Mouse (Mus musculus): Measurements from ENCODE around the gene Tenm4. TPM values are rescaled to one million over a fixed set of nuclear protein-coding genes. Genes with fewer than 3 reads are reported as not detected.

Gene Tenm4
- polyA plus RNA-seq, 1 experiment from 2014 or later: 0.68 TPM

DNA sequence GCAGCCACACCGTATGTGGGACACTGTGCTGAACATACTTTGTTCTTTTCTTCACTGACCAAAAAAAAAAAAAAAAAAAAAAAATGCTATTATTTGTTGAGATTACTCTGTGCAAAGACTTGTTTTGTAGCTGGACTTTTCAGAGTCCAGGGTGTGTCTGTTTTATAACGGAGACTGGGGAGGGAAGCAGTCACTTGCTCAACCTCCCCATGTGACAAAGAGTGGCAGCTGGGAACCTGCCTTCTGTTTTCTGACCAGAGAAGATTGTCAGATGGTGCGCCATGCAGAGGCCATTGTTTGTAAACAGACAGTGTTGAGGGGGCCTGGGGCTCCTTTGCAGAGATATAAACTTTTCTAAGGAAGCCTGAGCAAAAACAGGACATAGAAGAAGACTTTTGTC, 17.0 kb upstream of the Tenm4 start:
- Histone ChIP-seq H3K9me3 (ENCODE audit: low read length) (no peaks in the 10 kb centered on the region), H3K4me2 (ENCODE audit: low read depth, low read length) (no peak overlapping the region), H3K4me1 (ENCODE audit: insufficient read depth) (no peaks in the 10 kb centered on the region), H3K27me3 (ENCODE audit: insufficient read depth, low read length) (no peaks in the 10 kb centered on the region), H3K9ac (replicated peaks) (no peak overlapping the region), H3K27ac (ENCODE audit: low read depth) (no peak overlapping the region), H3K36me3 (replicated peaks; ENCODE audit: insufficient read depth, low read length) (no peaks in the 10 kb centered on the region), H3K4me3 (ENCODE audit: low read depth, low read length) (no peak overlapping the region)
- TF ChIP-seq EP300 (IDR thresholded peaks at IDR 0.05; ENCODE audit: low read depth) (no peak), CTCF (IDR thresholded peaks at IDR 0.05; ENCODE audit: low read depth) (no peak)
- 55% methylated on average over 3 of the region's 3 CpGs for WGBS (ENCODE audit: insufficient replicate concordance)
- no peak for DNase-seq
- no peak for ATAC-seq

DNA sequence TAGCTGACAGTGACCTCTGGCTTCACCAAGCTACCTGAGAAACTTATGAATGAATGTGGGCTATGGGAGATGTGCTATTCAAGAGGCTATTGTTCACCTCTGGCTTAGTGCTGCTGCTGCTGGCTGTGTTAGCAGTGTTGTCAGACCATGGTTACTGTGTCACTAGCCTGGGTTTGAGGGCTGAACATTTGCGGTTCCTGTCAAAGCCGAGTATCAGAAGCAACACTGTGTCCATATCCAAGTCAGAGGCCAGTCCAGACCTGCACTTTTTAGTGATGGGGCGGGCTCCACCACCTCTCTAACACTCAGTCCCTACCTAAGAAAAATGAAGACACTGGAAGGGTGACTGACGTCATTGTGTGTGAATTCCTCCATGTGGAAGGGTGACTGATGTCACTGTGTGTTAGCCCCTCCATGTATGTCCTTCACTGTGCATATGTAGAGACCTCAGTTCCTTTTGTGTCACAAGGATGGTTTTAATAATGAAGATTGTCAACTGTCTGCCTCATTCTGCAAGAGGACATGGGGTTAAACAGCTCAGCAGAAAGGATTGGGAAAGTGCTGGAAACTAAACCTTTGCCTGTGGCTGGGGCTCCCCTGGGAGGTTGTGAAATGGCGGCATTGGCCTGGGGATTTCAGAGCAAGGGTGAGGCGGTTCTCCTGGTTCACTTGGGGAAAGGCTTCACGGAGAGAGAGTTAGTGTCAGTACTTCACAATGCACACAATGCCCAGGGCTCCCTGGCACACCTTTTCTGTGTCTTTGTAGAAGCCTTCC, 14.4 kb upstream of the Tenm4 start:
- TF ChIP-seq CTCF (IDR thresholded peaks at IDR 0.05; ENCODE audit: low read depth) (no peak), EP300 (IDR thresholded peaks at IDR 0.05; ENCODE audit: low read depth) (no peak)
- no peaks in the 10 kb centered on the region for H3K27me3 ChIP-seq (ENCODE audit: insufficient read depth, low read length)
- no peaks in the 10 kb centered on the region for H3K4me1 ChIP-seq (ENCODE audit: insufficient read depth)
- no peaks in the 10 kb centered on the region for H3K9me3 ChIP-seq (ENCODE audit: low read length)
- no peak overlapping the region for H3K27ac ChIP-seq (ENCODE audit: low read depth)
- no peaks in the 10 kb centered on the region for H3K36me3 ChIP-seq (replicated peaks; ENCODE audit: insufficient read depth, low read length)
- no peak overlapping the region for H3K4me2 ChIP-seq (ENCODE audit: low read depth, low read length)
- WGBS (ENCODE audit: insufficient replicate concordance): 69% methylated on average over 7 of the region's 7 CpGs
- H3K4me3 ChIP-seq (ENCODE audit: low read depth, low read length): no peak overlapping the region
- no peak for ATAC-seq
- H3K9ac ChIP-seq (replicated peaks): no peak overlapping the region
- DNase-seq: no peak

DNA sequence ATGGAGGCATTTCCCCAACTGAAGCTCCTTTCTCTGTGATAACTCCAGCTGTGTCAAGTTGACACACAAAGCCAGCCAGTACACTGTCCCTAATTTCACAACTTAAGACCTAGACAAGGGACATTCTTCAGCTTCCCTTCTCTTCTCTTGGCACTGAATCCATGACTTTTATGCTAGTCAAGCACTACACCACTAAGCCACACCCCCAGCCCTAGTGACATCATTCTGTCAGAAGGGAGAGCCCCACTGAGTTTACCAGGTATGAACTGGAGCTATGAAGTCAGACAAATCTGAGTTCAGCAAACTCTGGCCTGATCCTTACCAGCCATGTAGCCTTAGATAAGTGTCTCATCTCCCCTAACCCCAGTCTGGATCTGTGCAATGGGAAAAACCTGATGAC, 6.9 kb upstream of the Tenm4 start:
- no peak overlapping the region for H3K4me2 ChIP-seq (ENCODE audit: low read depth, low read length)
- no peak for DNase-seq

DNA sequence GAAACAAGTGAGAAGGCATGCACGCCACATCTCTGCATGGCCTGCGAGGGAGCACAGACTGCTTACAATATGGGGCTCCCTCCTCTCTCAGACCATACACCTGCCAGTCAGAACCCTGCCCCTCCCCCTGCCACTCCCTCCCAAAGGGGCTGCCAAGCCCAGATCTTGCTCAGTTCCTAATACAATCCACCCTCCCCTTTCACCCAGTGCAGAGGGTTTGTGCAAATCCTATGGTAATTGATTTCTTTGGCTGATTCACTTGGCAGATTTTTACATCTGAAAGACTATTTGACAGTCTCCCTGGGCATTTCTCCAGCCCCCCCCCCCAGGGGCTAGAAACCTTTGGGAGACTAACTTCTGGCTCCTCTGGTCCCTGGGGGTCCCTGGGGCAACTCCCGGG, 2.1 kb upstream of the Tenm4 start:
- Histone ChIP-seq H3K9ac (replicated peaks) (no peak overlapping the region), H3K36me3 (replicated peaks; ENCODE audit: insufficient read depth, low read length) (no peaks in the 10 kb centered on the region), H3K4me3 (ENCODE audit: low read depth, low read length) (no peak overlapping the region), H3K4me1 (ENCODE audit: insufficient read depth) (no peaks in the 10 kb centered on the region), H3K27me3 (ENCODE audit: insufficient read depth, low read length) (peaks cover 4% of the 10 kb centered on the region; the same call in 1 of the 2 replicates), H3K27ac (ENCODE audit: low read depth) (no peak overlapping the region), H3K4me2 (ENCODE audit: low read depth, low read length) (no peak overlapping the region), H3K9me3 (ENCODE audit: low read length) (no peaks in the 10 kb centered on the region)
- DNase-seq (no peak), ATAC-seq (no peak)
- 67% methylated on average over 3 of the region's 3 CpGs for WGBS (ENCODE audit: insufficient replicate concordance)
- TF ChIP-seq CTCF (IDR thresholded peaks at IDR 0.05; ENCODE audit: low read depth) (no peak), EP300 (IDR thresholded peaks at IDR 0.05; ENCODE audit: low read depth) (no peak)

More for the DNA sequence above, 6.9 kb upstream of the Tenm4 start:
- Histone ChIP-seq H3K4me3 (ENCODE audit: low read depth, low read length) (no peak overlapping the region), H3K4me1 (ENCODE audit: insufficient read depth) (no peaks in the 10 kb centered on the region), H3K9me3 (ENCODE audit: low read length) (no peaks in the 10 kb centered on the region), H3K27me3 (ENCODE audit: insufficient read depth, low read length) (no peaks in the 10 kb centered on the region), H3K36me3 (replicated peaks; ENCODE audit: insufficient read depth, low read length) (no peaks in the 10 kb centered on the region), H3K9ac (replicated peaks) (no peak overlapping the region), H3K27ac (ENCODE audit: low read depth) (no peak overlapping the region)
- no peak for ATAC-seq
- no peak for TF ChIP-seq EP300 (IDR thresholded peaks at IDR 0.05; ENCODE audit: low read depth)
- no peak for TF ChIP-seq CTCF (IDR thresholded peaks at IDR 0.05; ENCODE audit: low read depth)

DNA sequence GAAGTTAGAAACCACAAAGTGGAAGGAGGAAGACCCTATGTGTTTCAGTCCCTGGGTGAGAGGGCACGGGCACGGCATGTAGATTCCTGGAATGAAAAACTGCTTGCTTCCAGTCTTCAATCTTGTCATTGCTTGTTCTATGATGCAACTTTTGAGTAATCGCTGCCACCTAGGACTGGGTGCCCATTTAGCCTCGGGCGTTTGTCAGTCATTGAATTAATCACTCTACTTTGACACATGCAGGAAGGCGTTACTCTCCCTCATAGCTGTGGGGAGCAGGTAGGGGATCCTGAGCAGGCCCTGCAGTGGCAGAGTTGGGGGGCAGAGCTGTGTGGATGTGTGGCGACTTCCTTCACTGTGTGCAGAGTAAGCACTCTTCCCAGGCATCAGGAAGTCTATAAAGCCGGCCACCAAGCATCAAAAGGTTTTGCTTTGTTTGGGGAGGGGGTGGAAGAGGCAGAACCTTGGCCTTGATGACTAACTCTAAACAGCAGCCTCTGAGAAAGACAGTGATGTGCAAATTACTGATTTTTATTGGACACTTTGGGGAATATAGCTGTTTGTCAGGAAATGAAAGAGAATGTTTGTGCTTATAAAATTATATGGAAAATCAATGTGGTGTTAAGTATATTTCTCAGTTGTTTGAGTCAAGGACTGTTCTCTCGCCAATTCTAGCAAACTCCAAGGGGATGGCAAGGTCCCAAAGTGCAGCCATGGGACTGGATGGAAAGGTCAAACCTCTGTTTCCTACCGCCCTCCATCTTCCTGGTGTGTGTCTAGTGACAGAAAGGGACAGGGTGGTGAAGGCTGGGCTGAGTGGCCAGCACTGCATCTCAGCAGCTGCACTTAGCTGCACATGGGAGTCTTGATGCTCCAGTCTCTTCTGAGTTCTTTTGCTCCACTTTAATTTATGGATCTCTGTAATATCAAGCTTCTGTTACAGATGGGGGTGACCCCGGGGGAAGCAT, 834 bp downstream of the Tenm4 start:
- Histone ChIP-seq H3K4me1 (ENCODE audit: insufficient read depth) (no peaks in the 10 kb centered on the region), H3K9ac (replicated peaks) (no peak overlapping the region), H3K4me2 (ENCODE audit: low read depth, low read length) (no peak overlapping the region), H3K27me3 (ENCODE audit: insufficient read depth, low read length) (peaks cover 4% of the 10 kb centered on the region; the same call in 1 of the 2 replicates), H3K27ac (ENCODE audit: low read depth) (no peak overlapping the region), H3K9me3 (ENCODE audit: low read length) (no peaks in the 10 kb centered on the region), H3K36me3 (replicated peaks; ENCODE audit: insufficient read depth, low read length) (no peaks in the 10 kb centered on the region), H3K4me3 (ENCODE audit: low read depth, low read length) (no peak overlapping the region)
- 26% methylated on average over 11 of the region's 11 CpGs for WGBS (ENCODE audit: insufficient replicate concordance)
- ATAC-seq (no peak), DNase-seq (no peak)
- TF ChIP-seq EP300 (IDR thresholded peaks at IDR 0.05; ENCODE audit: low read depth): no peak
- no peak for TF ChIP-seq CTCF (IDR thresholded peaks at IDR 0.05; ENCODE audit: low read depth)

DNA sequence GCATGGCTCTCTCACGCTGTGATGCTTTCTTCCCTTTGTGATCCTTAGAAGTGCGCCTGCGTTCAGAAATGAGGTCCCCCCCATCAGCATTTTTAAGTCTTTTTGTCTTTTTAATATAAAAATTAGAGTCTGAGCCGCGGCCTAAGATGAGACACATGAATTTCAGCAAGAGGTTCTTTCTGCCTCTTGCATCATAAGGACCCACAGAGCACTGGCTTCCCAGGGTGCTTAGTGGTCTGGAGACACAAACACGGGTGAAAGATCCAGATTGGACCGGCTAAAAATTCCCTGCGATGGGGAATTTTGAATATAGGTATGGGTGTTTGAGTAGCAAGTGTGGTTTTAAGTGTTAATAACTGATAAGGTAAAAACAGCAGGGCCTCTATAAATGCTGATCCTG, 5.7 kb downstream of the Tenm4 start:
- H3K27ac ChIP-seq (ENCODE audit: low read depth): no peak overlapping the region
- no peak overlapping the region for H3K4me3 ChIP-seq (ENCODE audit: low read depth, low read length)
- TF ChIP-seq EP300 (IDR thresholded peaks at IDR 0.05; ENCODE audit: low read depth) (no peak), CTCF (IDR thresholded peaks at IDR 0.05; ENCODE audit: low read depth) (no peak)
- no peaks in the 10 kb centered on the region for H3K9me3 ChIP-seq (ENCODE audit: low read length)
- H3K27me3 ChIP-seq (ENCODE audit: insufficient read depth, low read length): no peaks in the 10 kb centered on the region
- 75% methylated on average over 8 of the region's 8 CpGs for WGBS (ENCODE audit: insufficient replicate concordance)
- DNase-seq: no peak
- no peak for ATAC-seq
- no peaks in the 10 kb centered on the region for H3K4me1 ChIP-seq (ENCODE audit: insufficient read depth)
- H3K36me3 ChIP-seq (replicated peaks; ENCODE audit: insufficient read depth, low read length): no peaks in the 10 kb centered on the region
- H3K4me2 ChIP-seq (ENCODE audit: low read depth, low read length): no peak overlapping the region
- H3K9ac ChIP-seq (replicated peaks): no peak overlapping the region

All from liver, postnatal 0 days (tissue).